Mouse (Mus musculus) left cerebral cortex, adult 2 months (tissue): ENCODE measurements at regions not wholly inside any gene's neighbourhood (a gene's known extent, or its start where the extent isn't known, plus 50 kb on each side); places are given as distances from the start of the nearest gene placed in this dataset.

Experiments used
- DNase-seq, 2 experiments: peaks; one replicate each; pipeline ENCODE4 v3.0.0; 2021 to 2022; ENCODE audit warnings: low spot score in 2 of 2, mixed read lengths in 1 of 2; ENCODE audit errors: extremely low spot score in 1 of 2
- H3K27ac ChIP-seq: fragments of 200-600 bp; 2 replicates; pipeline ENCODE4 v1.8.1; 2022
- H3K4me3 ChIP-seq: fragments of 200-600 bp; 2 replicates; pipeline ENCODE4 v1.8.1; 2022
- CTCF ChIP-seq: fragments of 200-600 bp; IDR thresholded peaks from 2 replicates; pipeline ENCODE4 v1.8.1; 2022; ENCODE audit warnings: antibody characterized with exemption, mild to moderate bottlenecking, moderate library complexity
- intact Hi-C: fragments of 180-260 bp; cut with DNase I; formaldehyde crosslinking; loops from one replicate; pipeline ENCODE4 v1.15.1; 2025

- H3K4me3 ChIP-seq = no peak overlapping the region
- DNase-seq = no peak
- H3K27ac ChIP-seq = no peak overlapping the region
- no peak for TF ChIP-seq CTCF
- intact Hi-C loops = no loop called here
Observed at GRCm38 (mm10) chr14:25167604-25168003, 291.4 kb upstream of the Zmiz1 start.

- intact Hi-C loops = no loop called here
- no peak overlapping the region for H3K4me3 ChIP-seq
- peak in 1 of 2 experiments; percentile 24 for DNase-seq
- TF ChIP-seq CTCF = no peak
- no peak overlapping the region; the same call in 1 of the 2 replicates for H3K27ac ChIP-seq
Observed at GRCm38 (mm10) chr14:25168310-25168709, 290.7 kb upstream of the Zmiz1 start.

- no peak for TF ChIP-seq CTCF
- no peak for DNase-seq
- H3K27ac ChIP-seq = no peak overlapping the region
- H3K4me3 ChIP-seq = no peak overlapping the region
- intact Hi-C loops = no loop called here
Observed at GRCm38 (mm10) chr14:25173281-25173680, 285.7 kb upstream of the Zmiz1 start.

- intact Hi-C loops = no loop called here
- TF ChIP-seq CTCF = no peak
Observed at GRCm38 (mm10) chr14:25173873-25174272, 285.1 kb upstream of the Zmiz1 start.

GRCm38 (mm10) chr14:25174402-25174801 is 284.6 kb upstream of the Zmiz1 start:
- DNase-seq = no peak
- no peak overlapping the region for H3K4me3 ChIP-seq
- intact Hi-C loops = no loop called here
- H3K27ac ChIP-seq = no peak overlapping the region
- TF ChIP-seq CTCF = no peak

More at GRCm38 (mm10) chr14:25173873-25174272, 285.1 kb upstream of the Zmiz1 start:
- no peak for DNase-seq
- Histone ChIP-seq H3K4me3 (no peak overlapping the region), H3K27ac (no peak overlapping the region)

GRCm38 (mm10) chr14:25176206-25176605 is 282.8 kb upstream of the Zmiz1 start:
- Histone ChIP-seq H3K27ac (no peak overlapping the region), H3K4me3 (no peak overlapping the region)
- TF ChIP-seq CTCF = no peak
- DNase-seq = no peak
- intact Hi-C loops = no loop called here

- H3K4me3 ChIP-seq = no peak overlapping the region
- intact Hi-C loops = no loop called here
- no peak for DNase-seq
- TF ChIP-seq CTCF = no peak
- no peak overlapping the region for H3K27ac ChIP-seq
Observed at GRCm38 (mm10) chr14:25180126-25180525, 278.9 kb upstream of the Zmiz1 start.

GRCm38 (mm10) chr14:25181406-25181805 is 277.6 kb upstream of the Zmiz1 start:
- DNase-seq = no peak
- no peak overlapping the region for H3K4me3 ChIP-seq
- intact Hi-C loops = no loop called here
- no peak overlapping the region for H3K27ac ChIP-seq
- no peak for TF ChIP-seq CTCF

GRCm38 (mm10) chr14:25184042-25184441 is 274.9 kb upstream of the Zmiz1 start:
- no peak for DNase-seq
- intact Hi-C loops = no loop called here
- no peak overlapping the region for H3K27ac ChIP-seq
- TF ChIP-seq CTCF = no peak
- H3K4me3 ChIP-seq = no peak overlapping the region

GRCm38 (mm10) chr14:25184875-25185274 is 274.1 kb upstream of the Zmiz1 start:
- no peak overlapping the region for H3K27ac ChIP-seq
- H3K4me3 ChIP-seq = no peak overlapping the region
- DNase-seq = no peak
- intact Hi-C loops = loop anchor here (5.0 kb wide), 1 partner anchor 48 kb away; no protein-coding TSS in a partner anchor
- no peak for TF ChIP-seq CTCF

GRCm38 (mm10) chr14:25185556-25185958 is 273.4 kb upstream of the Zmiz1 start:
- TF ChIP-seq CTCF = no peak
- peak overlapping the region; percentile 87 for H3K27ac ChIP-seq
- no peak for DNase-seq
- H3K4me3 ChIP-seq = no peak overlapping the region
- intact Hi-C loops = loop anchor here (5.0 kb wide), 1 partner anchor 48 kb away; no protein-coding TSS in a partner anchor

GRCm38 (mm10) chr14:25185959-25186771 is 272.8 kb upstream of the Zmiz1 start:
- peak overlapping the region; percentile 87 for H3K27ac ChIP-seq
- intact Hi-C loops = loop anchor here (5.0 kb wide), 1 partner anchor 49 kb away; no protein-coding TSS in a partner anchor
- DNase-seq = peak; percentile 28 to 42
- TF ChIP-seq CTCF = no peak; the same call in 1 of the 2 replicates
- no peak overlapping the region for H3K4me3 ChIP-seq

- no peak overlapping the region for H3K27ac ChIP-seq
- TF ChIP-seq CTCF = no peak
- peak; percentile 20 to 70 for DNase-seq
- no peak overlapping the region for H3K4me3 ChIP-seq
- intact Hi-C loops = loop anchor here (5.0 kb wide), 1 partner anchor 50 kb away; no protein-coding TSS in a partner anchor
Observed at GRCm38 (mm10) chr14:25187715-25188114, 271.3 kb upstream of the Zmiz1 start.
